Mouse (Mus musculus) kidney, adult 2 months (tissue): ENCODE data around the gene Ecsit.

Experiments
- CTCF ChIP-seq: fragments of 200-500 bp; conservative IDR thresholded peaks from 2 replicates; pipeline ENCODE4 v1.5.1; 2011; ENCODE audit warnings: low read depth, mild to moderate bottlenecking, control low read depth, low read length, moderate library complexity, mixed read lengths; ENCODE audit not compliant: insufficient read depth, insufficient read length
- POLR2A ChIP-seq: fragments of 200-500 bp; IDR thresholded peaks from one replicate; pipeline ENCODE4 v1.6.1; 2011; ENCODE audit warnings: low read depth, low read length, control low read depth

- TF ChIP-seq CTCF (no peak), POLR2A (no peak)
Observed at GRCm38 (mm10) chr9:22051161-22051957, 33.9 kb downstream of the Ecsit start.
